Mouse (Mus musculus): ENCODE measurements around the gene Tmem117.

Tmem117 gene

GRCm38 (mm10) chr15:95044011-95044410 is 415.0 kb downstream of the Tmem117 start:
- no peak for DNase-seq

- DNase-seq, result no peak
Observed at GRCm38 (mm10) chr15:95047486-95047885, 418.5 kb downstream of the Tmem117 start.

GRCm38 (mm10) chr15:95049171-95049729 is 420.2 kb downstream of the Tmem117 start:
- no peak for DNase-seq

- no peak for DNase-seq
Observed at GRCm38 (mm10) chr15:95055081-95055650, 426.1 kb downstream of the Tmem117 start.

- DNase-seq, result no peak
Observed at GRCm38 (mm10) chr15:95068023-95068422, 439.0 kb downstream of the Tmem117 start.

GRCm38 (mm10) chr15:95068799-95069198 is 439.8 kb downstream of the Tmem117 start:
- DNase-seq, result no peak

GRCm38 (mm10) chr15:95070881-95071280 is 441.8 kb downstream of the Tmem117 start:
- no peak for DNase-seq

- no peak for DNase-seq
Observed at GRCm38 (mm10) chr15:95075356-95075755, 446.3 kb downstream of the Tmem117 start.

GRCm38 (mm10) chr15:95081654-95082053 is 452.6 kb downstream of the Tmem117 start:
- DNase-seq, result no peak

- DNase-seq, result no peak
Observed at GRCm38 (mm10) chr15:95085962-95086361, 456.9 kb downstream of the Tmem117 start.

GRCm38 (mm10) chr15:95100133-95100532 is 471.1 kb downstream of the Tmem117 start:
- no peak for DNase-seq

- no peak for DNase-seq
Observed at GRCm38 (mm10) chr15:95101522-95101921, 472.5 kb downstream of the Tmem117 start.

GRCm38 (mm10) chr15:95107246-95107809 is 478.3 kb downstream of the Tmem117 start:
- no peak for DNase-seq

GRCm38 (mm10) chr15:95108626-95109025 is 479.6 kb downstream of the Tmem117 start:
- no peak for DNase-seq

GRCm38 (mm10) chr15:95131401-95131800 is 502.4 kb downstream of the Tmem117 start:
- DNase-seq, result no peak

- no peak for DNase-seq
Observed at GRCm38 (mm10) chr15:95135926-95136609, 507.0 kb downstream of the Tmem117 start.

- no peak for DNase-seq
Observed at GRCm38 (mm10) chr15:95137018-95137810, 508.2 kb downstream of the Tmem117 start.

GRCm38 (mm10) chr15:95138709-95139409 is 509.8 kb downstream of the Tmem117 start:
- no peak for DNase-seq

- no peak for DNase-seq
Observed at GRCm38 (mm10) chr15:95144131-95144530, 515.1 kb downstream of the Tmem117 start.

GRCm38 (mm10) chr15:95145118-95145517 is 516.1 kb downstream of the Tmem117 start:
- DNase-seq, result no peak
